In the genomic region with DNA sequence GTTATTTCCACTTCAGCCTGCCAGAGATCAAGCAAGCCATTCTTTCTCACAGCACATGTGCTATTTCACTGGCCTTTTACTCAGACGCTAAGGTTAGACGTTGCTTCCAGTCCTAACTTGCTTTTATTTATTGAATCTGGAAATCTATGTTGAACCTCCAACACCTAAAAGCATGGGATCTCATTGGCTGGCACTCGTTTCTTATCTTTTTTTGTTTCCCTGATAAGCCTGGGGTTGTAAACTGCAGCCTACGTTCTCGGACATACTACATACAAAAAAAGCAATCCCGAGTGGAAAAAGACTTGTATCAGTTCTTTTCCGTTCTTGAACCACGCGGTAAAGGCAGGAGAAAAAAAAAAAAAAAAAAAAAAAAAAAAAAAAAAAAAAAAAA, we compare ENCODE assay signal across 8 mouse cellular contexts. TPM values are rescaled to one million over a fixed set of nuclear protein-coding genes. Genes with fewer than 3 reads are reported as not detected.
DNase-seq lines count a peak whose midpoint lies in the region; ATAC-seq and TF ChIP-seq lines count a peak whose summit lies in the region.

No protein-coding gene starts in this region.

- H3K4me3 ChIP-seq in erythroblast, embryonic 14.5 days (replicated peaks): peak overlapping the region; percentile 63
- H3K4me3 ChIP-seq in forebrain, embryonic 16.5 days (replicated peaks; ENCODE audit: low read length): peak overlapping the region; percentile 90
- peak overlapping the region; percentile 80 for H3K4me3 ChIP-seq in liver, postnatal 0 days (ENCODE audit: low read depth, low read length)

- peaks cover 25% of the 10 kb centered on the region for H3K4me1 ChIP-seq in erythroblast, embryonic 14.5 days (ENCODE audit: control insufficient read depth)
- H3K4me1 ChIP-seq in forebrain, embryonic 16.5 days (replicated peaks; ENCODE audit: control insufficient read depth, insufficient read depth, low read length): peaks cover 10% of the 10 kb centered on the region
- H3K4me1 ChIP-seq in liver, postnatal 0 days (ENCODE audit: insufficient read depth): peaks cover 3% of the 10 kb centered on the region; the same call in 1 of the 2 replicates

- H3K9ac ChIP-seq in forebrain, embryonic 16.5 days (replicated peaks; ENCODE audit: low read depth, low read length): peak overlapping the region; percentile 48
- no peak overlapping the region; the same call in 1 of the 2 replicates for H3K9ac ChIP-seq in liver, postnatal 0 days (replicated peaks)

- no peaks in the 10 kb centered on the region for H3K9me3 ChIP-seq in erythroblast, embryonic 14.5 days (ENCODE audit: control insufficient read depth, low read length)
- H3K9me3 ChIP-seq in forebrain, embryonic 16.5 days (ENCODE audit: control insufficient read depth, low read length): peaks cover 7% of the 10 kb centered on the region; the same call in 1 of the 2 replicates
- H3K9me3 ChIP-seq in liver, postnatal 0 days (ENCODE audit: low read length): no peaks in the 10 kb centered on the region

- peaks cover 5% of the 10 kb centered on the region; the same call in 1 of the 2 replicates for H3K27me3 ChIP-seq in erythroblast, embryonic 14.5 days (ENCODE audit: control insufficient read depth)
- no peaks in the 10 kb centered on the region for H3K27me3 ChIP-seq in forebrain, embryonic 16.5 days (replicated peaks; ENCODE audit: control insufficient read depth, insufficient read depth, low read length)
- 0 out of 2 replicates have a peak, but pooled peaks cover 3% of the 10 kb centered on the region for H3K27me3 ChIP-seq in liver, postnatal 0 days (ENCODE audit: insufficient read depth, low read length)

- no peaks in the 10 kb centered on the region for H3K36me3 ChIP-seq in erythroblast, embryonic 14.5 days (ENCODE audit: control insufficient read depth)
- peaks cover 9% of the 10 kb centered on the region for H3K36me3 ChIP-seq in forebrain, embryonic 16.5 days (ENCODE audit: control insufficient read depth, insufficient read depth)
- H3K36me3 ChIP-seq in liver, postnatal 0 days (replicated peaks; ENCODE audit: insufficient read depth, low read length): no peaks in the 10 kb centered on the region

- ATAC-seq in erythroblast, adult 5-6 weeks (replicated peaks; ENCODE audit: low FRiP score, poor library complexity, severe bottlenecking): no peak
- ATAC-seq in forebrain, embryonic 16.5 days: no peak
- ATAC-seq in liver, postnatal 0 days: no peak
- ATAC-seq in inflammation-experienced regulatory T-cells, adult 6 months: no peak

- 2% methylated on average over 9 of the region's 9 CpGs for WGBS in forebrain, embryonic 16.5 days
- under 1% methylated on average over 9 of the region's 9 CpGs for WGBS in liver, postnatal 0 days (ENCODE audit: insufficient replicate concordance)

- H3K27ac ChIP-seq in forebrain, embryonic 16.5 days (ENCODE audit: low read length): no peak overlapping the region
- H3K27ac ChIP-seq in liver, postnatal 0 days (ENCODE audit: low read depth): no peak overlapping the region

- TF ChIP-seq CTCF in liver, postnatal 0 days (IDR thresholded peaks at IDR 0.05; ENCODE audit: low read depth): no peak

- peak; percentile 33 for DNase-seq in MEL-GATA-1-ER (ENCODE audit: extremely low read depth, low read depth)
- DNase-seq in liver, postnatal 0 days: no peak
- no peak for DNase-seq in cerebellum, postnatal 4 days (ENCODE audit: low spot score in 2 of 2)
- DNase-seq in right cerebral cortex, postnatal 4 days: no peak

- peak overlapping the region; percentile 81 for H3K4me2 ChIP-seq in forebrain, embryonic 16.5 days (ENCODE audit: low read length)
- peak overlapping the region; percentile 91 for H3K4me2 ChIP-seq in liver, postnatal 0 days (ENCODE audit: low read depth, low read length)

- no peak for TF ChIP-seq EP300 in liver, postnatal 0 days (IDR thresholded peaks at IDR 0.05; ENCODE audit: low read depth)

RNA-seq across cellular contexts. Expression of gene Rnf219, which starts 1.0 kb away (rescaled TPM):
- 0.02 TPM in 1 of 2 replicates, not detected in the other for polyA plus RNA-seq in erythroblast, embryonic 14.5 days (2012)
- 2.3 and 6.7 TPM in 2 replicates for total RNA-seq in erythroblast, adult 5-6 weeks (2015; ENCODE audit: low replicate concordance)
- total RNA-seq in erythroblast, adult 5-6 weeks (2017; ENCODE audit: low replicate concordance): 2.8 and 3.6 TPM in 2 replicates
- polyA plus RNA-seq in forebrain, embryonic 16.5 days (2015; fragmentation: Nextera tagmentation; extraction: Ambion mirVana): 31.5 TPM in 2 replicates
- polyA plus RNA-seq in liver, postnatal 0 days (2015; fragmentation: Nextera tagmentation; extraction: Ambion mirVana): 4.0 and 4.3 TPM in 2 replicates
- 10 to 100 TPM; 21.3 to 24.4 (median 22.0) TPM for polyA plus RNA-seq in inflammation-experienced regulatory T-cells, adult 6 months (2017; shearing (Covaris generic))

RNA-seq across cellular contexts. Expression of gene Pou4f1, which starts 53.7 kb away (rescaled TPM):
- polyA plus RNA-seq in erythroblast, embryonic 14.5 days (2012): not detected in 2 replicates
- not detected in 2 replicates for total RNA-seq in erythroblast, adult 5-6 weeks (2015; ENCODE audit: low replicate concordance)
- not detected in 2 replicates for total RNA-seq in erythroblast, adult 5-6 weeks (2017; ENCODE audit: low replicate concordance)
- polyA plus RNA-seq in forebrain, embryonic 16.5 days (2015; fragmentation: Nextera tagmentation; extraction: Ambion mirVana): 1.1 and 1.8 TPM in 2 replicates
- polyA plus RNA-seq in liver, postnatal 0 days (2015; fragmentation: Nextera tagmentation; extraction: Ambion mirVana): 0.02 and 0.09 TPM in 2 replicates
- 1 to 10 TPM in 2 of 3 experiments, under 1 TPM in 1; 0.71 to 2.5 (median 2.2) TPM for polyA plus RNA-seq in inflammation-experienced regulatory T-cells, adult 6 months (2017; shearing (Covaris generic))
